Mouse (Mus musculus): ENCODE measurements around the gene Nicn1. TPM values are rescaled to one million over a fixed set of nuclear protein-coding genes. Genes with fewer than 3 reads are reported as not detected.
"Not testable (repeated sequence)": the region's sequence is repeated elsewhere in the genome, so short reads cannot be mapped to it uniquely, and the experiment has no call there.

The Nicn1 gene
- polyA plus RNA-seq, 1 experiment from 2014 or later = 30.1 TPM

DNA sequence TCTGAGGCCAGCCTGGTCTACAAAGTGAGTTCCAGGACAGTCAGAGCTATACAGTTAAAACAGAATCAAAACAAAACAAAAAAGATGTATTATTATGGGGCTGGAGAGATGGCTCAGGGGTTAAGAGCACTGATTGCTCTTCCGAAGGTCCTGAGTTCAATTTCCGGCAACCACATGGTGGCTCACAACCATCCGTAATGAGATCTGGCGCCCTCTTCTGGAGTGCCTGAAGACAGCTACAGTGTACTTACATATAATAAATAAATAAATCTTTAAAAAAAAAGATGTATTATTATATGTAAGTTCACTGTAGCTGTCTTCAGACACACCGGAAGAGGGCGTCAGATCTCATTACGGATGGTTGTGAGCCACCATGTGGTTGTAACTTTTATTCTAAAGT, 31.8 kb downstream of the Nicn1 start:
- not testable (repeated sequence) for H3K4me1 ChIP-seq (replicated peaks; ENCODE audit: insufficient read depth, low read length); H3K36me3 ChIP-seq (ENCODE audit: insufficient read depth, low read length); H3K9me3 ChIP-seq (replicated peaks; ENCODE audit: low read length); H3K27me3 ChIP-seq (ENCODE audit: insufficient read depth, low read length); H3K9ac ChIP-seq (ENCODE audit: low read depth, low read length); H3K4me2 ChIP-seq (ENCODE audit: low read length); ATAC-seq (replicated peaks; ENCODE audit: low FRiP score, low read depth); H3K4me3 ChIP-seq (replicated peaks; ENCODE audit: low read depth, low read length); DNase-seq (ENCODE audit: low spot score); H3K27ac ChIP-seq
- WGBS = 92% methylated on average over 7 of the region's 7 CpGs
- peak; percentile 40; the same call in 1 of the 2 replicates for TF ChIP-seq CTCF (IDR thresholded peaks at IDR 0.05; ENCODE audit: low read depth)

GRCm38 (mm10) chr9:108324784-108325183, 34.6 kb downstream of the Nicn1 start:
- 97% methylated on average over 1 of the region's 1 CpGs for WGBS
- no peaks in the 10 kb centered on the region for H3K27me3 ChIP-seq (ENCODE audit: insufficient read depth, low read length)
- H3K36me3 ChIP-seq (ENCODE audit: insufficient read depth, low read length) = peaks cover 10% of the 10 kb centered on the region; the same call in 1 of the 2 replicates
- H3K4me1 ChIP-seq (replicated peaks; ENCODE audit: insufficient read depth, low read length) = no peaks in the 10 kb centered on the region
- H3K4me3 ChIP-seq (replicated peaks; ENCODE audit: low read depth, low read length) = no peak overlapping the region
- no peak overlapping the region for H3K9ac ChIP-seq (ENCODE audit: low read depth, low read length)
- no peak for DNase-seq (ENCODE audit: low spot score)
- H3K4me2 ChIP-seq (ENCODE audit: low read length) = no peak overlapping the region
- ATAC-seq (replicated peaks; ENCODE audit: low FRiP score, low read depth) = no peak
- TF ChIP-seq CTCF (IDR thresholded peaks at IDR 0.05; ENCODE audit: low read depth) = no peak
- H3K27ac ChIP-seq = no peak overlapping the region
- H3K9me3 ChIP-seq (replicated peaks; ENCODE audit: low read length) = no peaks in the 10 kb centered on the region

- H3K9ac ChIP-seq (ENCODE audit: low read depth, low read length) = no peak overlapping the region
- H3K4me3 ChIP-seq (replicated peaks; ENCODE audit: low read depth, low read length) = no peak overlapping the region
- no peaks in the 10 kb centered on the region for H3K27me3 ChIP-seq (ENCODE audit: insufficient read depth, low read length)
- TF ChIP-seq CTCF (IDR thresholded peaks at IDR 0.05; ENCODE audit: low read depth) = no peak
- no peak overlapping the region for H3K27ac ChIP-seq
- peaks cover 12% of the 10 kb centered on the region for H3K36me3 ChIP-seq (ENCODE audit: insufficient read depth, low read length)
- H3K4me1 ChIP-seq (replicated peaks; ENCODE audit: insufficient read depth, low read length) = no peaks in the 10 kb centered on the region
- no peak for DNase-seq (ENCODE audit: low spot score)
- no peak overlapping the region for H3K4me2 ChIP-seq (ENCODE audit: low read length)
- no peak for ATAC-seq (replicated peaks; ENCODE audit: low FRiP score, low read depth)
- no peaks in the 10 kb centered on the region for H3K9me3 ChIP-seq (replicated peaks; ENCODE audit: low read length)
- WGBS = 97% methylated on average over 2 of the region's 2 CpGs
Measured at GRCm38 (mm10) chr9:108325811-108326210, 35.6 kb downstream of the Nicn1 start.

DNA sequence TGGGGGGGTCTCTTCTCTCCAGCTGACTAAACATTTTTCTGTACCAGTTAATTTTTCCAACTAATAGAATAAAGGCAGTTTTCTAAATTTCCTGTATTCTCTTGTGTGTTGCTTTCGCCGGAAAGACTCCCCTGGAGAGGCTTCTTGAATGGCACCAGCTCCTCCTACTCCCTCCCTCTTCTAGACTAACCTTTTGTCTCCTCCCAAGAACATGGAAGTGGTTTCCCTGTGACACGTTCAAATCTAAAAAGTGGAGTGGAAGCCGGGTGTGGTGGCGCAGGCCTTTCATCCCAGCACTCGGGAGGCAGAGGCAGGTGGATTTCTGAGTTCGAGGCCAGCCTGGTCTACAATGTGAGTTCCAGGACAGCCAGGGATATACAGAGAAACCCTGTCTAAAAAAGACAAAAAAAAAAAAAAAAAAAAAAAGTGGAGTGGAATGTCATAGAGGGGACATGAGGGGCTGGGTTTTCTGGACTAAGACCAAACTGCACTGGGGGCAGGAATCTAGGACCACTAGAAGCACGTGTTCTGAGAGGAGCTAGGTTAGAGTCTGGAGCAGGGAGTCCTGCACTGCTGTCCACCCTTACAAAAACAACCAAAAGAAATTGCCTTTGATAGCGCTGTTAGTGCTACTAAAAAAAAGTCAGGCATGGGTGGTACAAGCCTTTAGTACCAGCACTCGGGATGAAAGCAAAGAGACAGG, 47.8 kb downstream of the Nicn1 start:
- no peaks in the 10 kb centered on the region for H3K9me3 ChIP-seq (replicated peaks; ENCODE audit: low read length)
- WGBS = 64% methylated on average over 10 of the region's 10 CpGs
- peaks cover 29% of the 10 kb centered on the region for H3K36me3 ChIP-seq (ENCODE audit: insufficient read depth, low read length)
- H3K4me1 ChIP-seq (replicated peaks; ENCODE audit: insufficient read depth, low read length) = peaks cover 21% of the 10 kb centered on the region
- DNase-seq (ENCODE audit: low spot score) = no peak
- no peak for TF ChIP-seq CTCF (IDR thresholded peaks at IDR 0.05; ENCODE audit: low read depth)
- peak overlapping the region; percentile 98 for H3K27ac ChIP-seq
- ATAC-seq (replicated peaks; ENCODE audit: low FRiP score, low read depth) = no peak
- H3K4me2 ChIP-seq (ENCODE audit: low read length) = peak overlapping the region; percentile 79; the same call in 1 of the 2 replicates
- no peaks in the 10 kb centered on the region for H3K27me3 ChIP-seq (ENCODE audit: insufficient read depth, low read length)
- no peak overlapping the region for H3K9ac ChIP-seq (ENCODE audit: low read depth, low read length)
- no peak overlapping the region for H3K4me3 ChIP-seq (replicated peaks; ENCODE audit: low read depth, low read length)

- peaks cover 21% of the 10 kb centered on the region for H3K4me1 ChIP-seq (replicated peaks; ENCODE audit: insufficient read depth, low read length)
- H3K27me3 ChIP-seq (ENCODE audit: insufficient read depth, low read length) = no peaks in the 10 kb centered on the region
- H3K27ac ChIP-seq = peak overlapping the region; percentile 98
- no peak for ATAC-seq (replicated peaks; ENCODE audit: low FRiP score, low read depth)
- H3K4me2 ChIP-seq (ENCODE audit: low read length) = peak overlapping the region; percentile 79
- TF ChIP-seq CTCF (IDR thresholded peaks at IDR 0.05; ENCODE audit: low read depth) = no peak
- H3K9ac ChIP-seq (ENCODE audit: low read depth, low read length) = peak overlapping the region; percentile 83; the same call in 1 of the 2 replicates
- H3K36me3 ChIP-seq (ENCODE audit: insufficient read depth, low read length) = peaks cover 25% of the 10 kb centered on the region
- no peak for DNase-seq (ENCODE audit: low spot score)
- peak overlapping the region; percentile 62 for H3K4me3 ChIP-seq (replicated peaks; ENCODE audit: low read depth, low read length)
- WGBS = 20% methylated on average over 6 of the region's 6 CpGs
- no peaks in the 10 kb centered on the region for H3K9me3 ChIP-seq (replicated peaks; ENCODE audit: low read length)
Measured at GRCm38 (mm10) chr9:108338551-108338885, 48.3 kb downstream of the Nicn1 start.

- Histone ChIP-seq H3K4me1 (replicated peaks; ENCODE audit: insufficient read depth, low read length) (peaks cover 21% of the 10 kb centered on the region), H3K27me3 (ENCODE audit: insufficient read depth, low read length) (no peaks in the 10 kb centered on the region), H3K27ac (peak within 1 kb of the TSS; percentile 98), H3K36me3 (ENCODE audit: insufficient read depth, low read length) (peaks cover 18% of the 10 kb centered on the region), H3K9ac (ENCODE audit: low read depth, low read length) (peak within 1 kb of the TSS; percentile 83), H3K4me2 (ENCODE audit: low read length) (peak within 1 kb of the TSS; percentile 79), H3K4me3 (replicated peaks; ENCODE audit: low read depth, low read length) (peak within 1 kb of the TSS; percentile 62), H3K9me3 (replicated peaks; ENCODE audit: low read length) (no peaks in the 10 kb centered on the region)
- DNase-seq (ENCODE audit: low spot score) (peak; percentile 99), ATAC-seq (replicated peaks; ENCODE audit: low FRiP score, low read depth) (peak; percentile 93)
- under 1% methylated on average over 49 of the region's 49 CpGs for WGBS
- 0 out of 2 replicates have a peak, but pooled peaks have one; percentile 12 for TF ChIP-seq CTCF (IDR thresholded peaks at IDR 0.05; ENCODE audit: low read depth)
Measured at GRCm38 (mm10) chr9:108338886-108339781, 48.9 kb downstream of the Nicn1 start, which contains the start of gene Gpx1. Gene Gpx1, plus strand, starts transcription at chr9:108338903.
